Mouse (Mus musculus) ZHBTc4 (cell line): ENCODE measurements around the gene Hectd4.

ENCODE experiments used
- DNase-seq: peaks from one replicate; pipeline ENCODE4 v3.0.0-alpha.2; 2011; ENCODE audit warnings: low read depth, low spot score

The Hectd4 gene

GRCm38 (mm10) chr5:121283051-121283450, 63.0 kb downstream of the Hectd4 start:
- DNase-seq, result peak; percentile 30

- no peak for DNase-seq
Observed at GRCm38 (mm10) chr5:121284816-121285215, 64.8 kb downstream of the Hectd4 start.

- no peak for DNase-seq
Observed at GRCm38 (mm10) chr5:121287213-121287612, 67.2 kb downstream of the Hectd4 start.

- no peak for DNase-seq
Observed at GRCm38 (mm10) chr5:121290289-121290688, 70.3 kb downstream of the Hectd4 start.

GRCm38 (mm10) chr5:121292309-121293165, 72.5 kb downstream of the Hectd4 start:
- no peak for DNase-seq

- no peak for DNase-seq
Observed at GRCm38 (mm10) chr5:121305009-121305408, 85.0 kb downstream of the Hectd4 start.

- no peak for DNase-seq
Observed at GRCm38 (mm10) chr5:121307620-121308019, 87.6 kb downstream of the Hectd4 start.

- DNase-seq, result no peak
Observed at GRCm38 (mm10) chr5:121311576-121311975, 91.6 kb downstream of the Hectd4 start.

GRCm38 (mm10) chr5:121313764-121314474, 93.9 kb downstream of the Hectd4 start:
- DNase-seq, result no peak

GRCm38 (mm10) chr5:121326079-121326805, 106.2 kb downstream of the Hectd4 start:
- peak; percentile 66 for DNase-seq

- DNase-seq, result no peak
Observed at GRCm38 (mm10) chr5:121329333-121330058, 109.5 kb downstream of the Hectd4 start.

GRCm38 (mm10) chr5:121330154-121330816, 110.3 kb downstream of the Hectd4 start:
- DNase-seq, result peak; percentile 25

- peak; percentile 51 for DNase-seq
Observed at GRCm38 (mm10) chr5:121331731-121332130, 111.7 kb downstream of the Hectd4 start.

GRCm38 (mm10) chr5:121333976-121334375, 114.0 kb downstream of the Hectd4 start:
- no peak for DNase-seq

GRCm38 (mm10) chr5:121334454-121334853, 114.4 kb downstream of the Hectd4 start:
- no peak for DNase-seq

- DNase-seq, result no peak
Observed at GRCm38 (mm10) chr5:121335426-121335825, 115.4 kb downstream of the Hectd4 start.

GRCm38 (mm10) chr5:121336009-121336408, 116.0 kb downstream of the Hectd4 start:
- no peak for DNase-seq

GRCm38 (mm10) chr5:121336776-121337175, 116.8 kb downstream of the Hectd4 start:
- no peak for DNase-seq

- no peak for DNase-seq
Observed at GRCm38 (mm10) chr5:121339507-121340230, 119.7 kb downstream of the Hectd4 start.

GRCm38 (mm10) chr5:121340965-121341473, 121.0 kb downstream of the Hectd4 start:
- DNase-seq, result peak; percentile 35
